Mouse (Mus musculus): ENCODE data around the gene Heg1. TPM values are rescaled to one million over a fixed set of nuclear protein-coding genes. Genes with fewer than 3 reads are reported as not detected.

The Heg1 gene
- total RNA-seq, 2 experiments from 2014 or later, result 48.0 to 56.4 TPM

- intact Hi-C loops (cut with DNase I; ENCODE audit: low total_unique reads), result no loop called here
- no peak for DNase-seq
Observed at GRCm38 (mm10) chr16:33736746-33737145, 52.6 kb downstream of the Heg1 start.

DNA sequence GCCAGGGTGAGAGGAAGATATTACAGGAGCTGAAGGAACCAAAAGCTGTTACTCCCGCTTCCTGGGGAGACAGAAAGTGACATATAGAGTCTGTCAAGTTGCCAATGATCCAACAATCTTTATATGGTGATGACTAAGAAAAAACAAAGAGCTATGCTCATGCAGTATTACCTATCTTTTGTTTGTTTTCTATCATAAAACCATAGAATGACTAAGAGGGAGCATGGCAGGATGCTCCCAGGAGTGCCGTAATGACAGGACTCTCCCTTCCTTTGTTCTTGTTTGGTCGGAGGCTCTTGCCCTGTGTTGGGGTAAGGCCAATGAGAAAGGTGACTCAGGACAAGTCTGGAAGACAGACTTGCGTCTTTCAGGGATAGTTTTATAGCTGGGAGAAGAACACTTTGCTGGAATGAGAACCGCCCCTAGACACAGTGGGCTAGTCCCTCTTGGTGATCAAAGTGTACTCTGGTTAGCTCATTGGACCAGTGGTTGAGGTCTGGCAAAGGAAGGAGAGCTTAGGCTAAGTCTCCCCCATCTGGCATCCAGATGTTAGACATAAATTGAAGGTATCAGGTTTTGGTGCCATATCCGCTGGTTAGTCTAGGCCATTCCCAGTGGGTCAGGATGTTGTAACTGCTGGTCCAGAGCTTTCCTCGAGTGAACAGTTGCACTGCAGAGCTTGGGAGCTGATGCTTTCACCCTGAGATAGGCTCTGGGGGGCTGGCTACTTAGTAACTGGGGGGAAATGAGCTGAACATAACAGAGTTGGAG lies 55.0 kb downstream of the Heg1 start:
- DNase-seq, result no peak
- intact Hi-C loops (cut with DNase I; ENCODE audit: low total_unique reads), result no loop called here

DNA sequence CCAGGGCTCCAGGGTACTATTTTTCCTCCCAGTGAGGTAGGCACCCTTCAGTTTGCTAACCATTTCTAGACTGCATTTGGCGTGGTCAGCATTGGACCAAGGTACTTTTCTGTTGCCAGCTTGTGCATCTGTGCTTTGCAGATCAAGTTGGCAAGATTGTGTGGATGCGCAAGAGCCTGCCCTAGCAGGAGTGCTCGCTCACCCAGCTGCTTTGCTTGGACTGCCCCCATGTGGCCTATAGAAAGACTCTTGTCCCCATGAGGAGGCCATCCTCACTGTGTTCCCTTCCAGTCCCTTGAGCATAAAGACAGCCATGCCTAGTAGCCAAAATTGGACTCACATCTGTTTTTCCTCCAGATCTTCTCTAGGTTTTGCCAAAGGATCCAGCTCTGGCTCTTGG lies 55.6 kb downstream of the Heg1 start:
- DNase-seq, result peak; percentile 66

DNA sequence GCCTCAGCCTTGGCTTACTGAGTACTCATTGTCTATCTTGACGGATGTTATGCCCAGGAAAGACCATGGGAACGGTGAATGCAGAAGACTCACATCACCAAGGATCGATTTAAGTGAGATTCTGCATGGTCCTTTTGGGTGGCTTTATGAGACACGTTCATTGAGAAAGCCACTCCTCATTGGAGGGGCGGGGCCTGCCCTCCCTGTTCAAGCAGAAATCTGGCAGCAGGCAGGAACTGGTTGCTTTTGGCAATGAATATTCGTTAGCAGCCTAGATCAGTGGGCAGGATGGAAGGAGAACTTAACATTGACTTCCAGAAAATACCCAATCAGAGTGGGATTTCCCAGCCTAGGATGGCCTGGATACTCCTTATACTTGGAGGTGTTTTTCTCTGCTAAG lies 56.2 kb downstream of the Heg1 start:
- intact Hi-C loops (cut with DNase I; ENCODE audit: low total_unique reads), result loop anchor here (2.0 kb wide), 2 partner anchors 180 to 436 kb away; no protein-coding TSS in a partner anchor
- no peak for DNase-seq

More for the DNA sequence above, 55.6 kb downstream of the Heg1 start:
- intact Hi-C loops (cut with DNase I; ENCODE audit: low total_unique reads), result loop anchor here (2.0 kb wide), 2 partner anchors 179 to 435 kb away; no protein-coding TSS in a partner anchor

- no peak for DNase-seq
- intact Hi-C loops (cut with DNase I; ENCODE audit: low total_unique reads), result loop anchor here (2.0 kb wide), 2 partner anchors 181 to 437 kb away; no protein-coding TSS in a partner anchor
Observed at GRCm38 (mm10) chr16:33741795-33742194, 57.6 kb downstream of the Heg1 start.

GRCm38 (mm10) chr16:33742233-33742632 lies 58.1 kb downstream of the Heg1 start:
- DNase-seq, result no peak
- intact Hi-C loops (cut with DNase I; ENCODE audit: low total_unique reads), result no loop called here

DNA sequence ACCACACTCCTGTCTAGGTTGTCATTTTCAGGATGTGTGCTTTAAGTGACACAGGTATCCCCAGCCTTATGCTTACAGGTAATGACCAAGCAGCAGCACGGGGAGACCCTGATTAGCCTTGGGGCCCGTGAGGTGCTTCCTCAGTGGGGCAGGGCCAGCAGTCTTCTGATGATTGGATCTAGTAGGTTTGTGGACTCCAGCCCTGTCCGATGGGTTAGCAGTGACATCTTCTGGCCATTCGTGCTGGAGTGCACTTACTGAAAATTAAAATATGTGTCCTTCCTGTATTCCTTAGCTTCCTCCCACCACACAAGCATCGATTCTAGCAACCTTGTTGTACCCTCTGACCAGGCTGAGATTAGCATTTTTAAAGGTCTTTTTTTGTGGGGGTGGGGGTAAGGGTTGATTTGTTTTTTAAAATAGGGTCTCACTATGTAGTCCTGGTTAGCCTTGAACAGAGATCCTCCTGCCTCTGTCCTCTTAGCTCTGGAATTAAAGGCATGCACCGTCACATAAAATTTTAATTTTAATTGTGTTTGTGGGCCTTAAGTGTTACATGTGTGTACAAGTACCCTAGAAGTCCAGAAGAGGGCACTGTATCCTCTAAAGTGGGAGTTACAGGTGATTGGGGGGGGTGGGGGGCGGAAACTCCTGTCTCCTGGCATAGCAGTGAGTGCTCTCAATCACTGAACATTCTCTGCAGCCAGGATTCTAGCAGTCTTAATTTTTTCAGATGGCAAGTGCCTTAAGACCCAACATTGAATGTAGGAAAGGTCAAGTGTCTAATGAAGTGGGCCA lies 60.7 kb downstream of the Heg1 start:
- intact Hi-C loops (cut with DNase I; ENCODE audit: low total_unique reads), result no loop called here
- DNase-seq, result no peak

GRCm38 (mm10) chr16:33745457-33745856 lies 61.3 kb downstream of the Heg1 start:
- intact Hi-C loops (cut with DNase I; ENCODE audit: low total_unique reads), result no loop called here
- DNase-seq, result no peak

DNA sequence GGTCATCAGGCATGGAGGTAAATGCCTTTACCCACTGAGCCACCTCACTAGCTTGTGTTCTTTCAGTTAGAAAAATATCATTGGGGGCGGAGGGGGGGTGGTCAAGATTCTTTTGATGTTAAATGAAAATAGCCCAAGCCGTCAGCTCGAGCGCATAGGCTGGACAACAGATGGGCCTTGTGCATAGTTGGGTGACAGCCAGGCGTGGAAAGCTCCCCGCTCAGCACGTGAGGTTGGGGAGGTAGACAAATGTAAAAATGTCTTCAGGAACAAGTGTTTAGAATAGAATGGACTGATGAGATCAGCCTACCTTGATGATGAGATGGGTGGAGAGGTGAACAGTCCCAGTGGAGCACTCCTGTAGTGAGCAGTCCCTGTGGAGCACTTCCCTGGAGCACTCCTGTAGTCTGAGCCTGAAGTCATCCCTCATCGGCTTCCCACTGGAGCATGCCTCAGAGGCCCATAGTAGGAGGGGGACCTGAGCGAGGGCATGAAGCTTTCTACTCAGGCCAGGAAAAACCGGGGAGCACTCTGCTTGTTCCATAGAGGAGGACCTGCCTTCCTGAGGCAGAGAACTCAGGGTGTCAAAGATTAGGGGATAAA lies 62.0 kb downstream of the Heg1 start:
- DNase-seq, result no peak
- intact Hi-C loops (cut with DNase I; ENCODE audit: low total_unique reads), result no loop called here

- no peak for DNase-seq
- intact Hi-C loops (cut with DNase I; ENCODE audit: low total_unique reads), result no loop called here
Observed at GRCm38 (mm10) chr16:33747346-33747954, 63.3 kb downstream of the Heg1 start.

DNA sequence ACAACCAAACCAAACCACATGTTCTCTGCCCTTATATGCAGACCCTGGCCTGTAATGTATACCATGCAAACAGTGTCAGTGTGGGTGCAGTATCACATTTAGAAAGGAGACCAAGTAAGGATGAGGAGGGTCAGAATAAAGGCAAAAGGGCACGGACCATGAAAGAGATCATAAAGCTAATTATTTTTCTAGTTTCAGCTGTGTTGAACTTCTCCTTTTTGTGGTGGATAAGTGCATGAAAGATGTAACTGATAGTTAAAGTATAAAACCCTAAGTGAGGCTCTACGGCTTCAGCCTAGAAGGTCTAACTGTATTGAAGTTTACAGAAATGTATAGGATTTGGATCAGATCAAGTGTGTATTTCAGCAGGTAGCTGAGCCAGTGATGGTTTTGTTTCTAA lies 63.8 kb downstream of the Heg1 start:
- intact Hi-C loops (cut with DNase I; ENCODE audit: low total_unique reads), result no loop called here
- DNase-seq, result no peak

DNA sequence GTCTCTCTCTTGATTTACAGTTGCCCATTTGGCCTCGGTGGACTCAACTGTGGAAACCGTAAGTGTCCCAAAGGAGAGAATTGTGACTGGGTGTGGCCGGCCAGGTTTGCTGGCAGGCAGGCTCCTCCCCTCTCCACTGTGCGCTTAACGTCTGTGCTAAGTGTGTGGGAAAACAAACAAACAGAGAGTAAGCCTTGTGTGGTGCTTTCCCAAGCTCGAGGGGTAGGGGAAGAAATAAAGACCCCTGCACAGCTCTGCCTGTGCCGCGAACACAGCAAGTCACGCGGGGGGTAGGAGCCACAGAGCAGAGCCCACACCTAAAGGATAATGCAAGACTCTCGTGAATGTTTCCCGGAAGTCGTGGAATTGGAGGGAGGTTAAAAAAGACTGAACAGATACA lies 67.0 kb downstream of the Heg1 start:
- intact Hi-C loops (cut with DNase I; ENCODE audit: low total_unique reads), result no loop called here
- DNase-seq, result no peak

DNA sequence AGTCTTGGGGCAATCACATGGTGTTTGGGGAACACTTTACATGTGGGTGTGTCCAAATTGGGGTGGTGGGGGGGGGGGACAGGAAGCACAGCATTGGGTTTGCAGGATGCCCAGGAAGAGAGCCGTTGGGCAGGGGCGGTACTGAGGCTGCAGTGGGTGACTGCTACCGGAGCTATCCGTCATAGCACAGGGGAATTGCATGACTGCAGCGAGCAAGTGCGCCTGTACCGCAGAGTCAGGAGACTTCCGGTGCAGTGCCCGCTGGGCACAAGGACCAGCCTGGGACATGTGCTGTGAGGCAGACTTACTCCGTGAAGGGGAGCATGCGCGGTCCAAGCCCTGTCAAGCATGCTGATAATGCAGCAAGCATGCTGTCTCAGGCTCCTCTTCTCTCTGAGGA lies 67.4 kb downstream of the Heg1 start:
- intact Hi-C loops (cut with DNase I; ENCODE audit: low total_unique reads), result no loop called here
- no peak for DNase-seq

DNA sequence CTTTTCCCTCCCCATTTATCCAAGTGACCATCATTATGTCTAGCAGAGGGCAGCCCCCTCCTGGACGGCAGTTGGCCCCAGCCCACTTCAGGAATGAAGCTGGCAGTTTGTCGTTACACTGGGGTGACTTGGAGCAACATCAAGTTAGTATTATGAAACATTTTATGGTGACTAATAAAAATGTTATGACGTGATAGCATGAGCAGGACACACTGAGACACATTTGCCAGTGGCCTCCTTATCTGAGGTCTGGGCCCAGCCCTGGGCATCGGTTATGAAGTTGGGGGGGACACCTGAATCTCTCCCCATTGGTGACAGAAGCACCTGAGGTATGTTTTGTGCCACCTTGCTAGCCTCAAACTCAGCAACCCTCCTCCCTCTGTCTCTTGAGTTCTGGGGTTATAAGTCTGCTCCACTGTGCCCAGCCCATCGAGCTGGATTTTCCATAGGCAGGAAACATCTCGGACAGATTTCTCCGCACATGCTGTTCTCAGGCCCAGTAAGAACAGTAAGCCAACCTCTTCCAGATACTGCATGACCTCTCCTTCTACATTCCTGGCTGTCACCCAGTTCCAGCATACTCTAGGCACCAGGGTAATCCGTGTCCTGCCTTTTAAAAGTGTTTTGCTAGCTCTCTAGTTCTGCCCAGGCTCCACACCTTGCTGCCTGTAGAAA lies 68.9 kb downstream of the Heg1 start:
- DNase-seq, result no peak
- intact Hi-C loops (cut with DNase I; ENCODE audit: low total_unique reads), result no loop called here

- intact Hi-C loops (cut with DNase I; ENCODE audit: low total_unique reads), result no loop called here
- DNase-seq, result no peak
Observed at GRCm38 (mm10) chr16:33755293-33755692, 71.1 kb downstream of the Heg1 start.

- intact Hi-C loops (cut with DNase I; ENCODE audit: low total_unique reads), result no loop called here
- no peak for DNase-seq
Observed at GRCm38 (mm10) chr16:33755961-33756360, 71.8 kb downstream of the Heg1 start.

DNA sequence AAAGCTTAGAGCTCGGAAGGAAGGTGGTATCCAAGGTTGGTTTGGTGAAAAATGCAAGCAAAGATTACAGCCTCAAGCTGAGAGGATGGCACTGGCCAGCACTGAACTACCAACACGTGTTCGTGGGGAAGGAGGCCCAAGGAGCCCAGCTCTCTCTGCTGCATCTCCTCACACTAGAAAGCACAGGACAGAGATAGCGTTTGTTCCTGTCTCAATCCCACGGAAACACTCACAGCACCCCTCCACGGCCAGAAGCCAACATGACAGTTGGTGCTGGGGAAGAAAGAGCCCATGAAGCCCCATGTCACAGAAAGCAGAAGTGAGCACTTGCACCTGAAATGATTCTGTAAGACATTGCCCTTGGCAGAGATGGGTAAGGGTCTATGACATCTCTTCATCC lies 72.2 kb downstream of the Heg1 start:
- intact Hi-C loops (cut with DNase I; ENCODE audit: low total_unique reads), result no loop called here
- no peak for DNase-seq

GRCm38 (mm10) chr16:33759207-33759606 lies 75.0 kb downstream of the Heg1 start:
- intact Hi-C loops (cut with DNase I; ENCODE audit: low total_unique reads), result no loop called here
- DNase-seq, result no peak

DNA sequence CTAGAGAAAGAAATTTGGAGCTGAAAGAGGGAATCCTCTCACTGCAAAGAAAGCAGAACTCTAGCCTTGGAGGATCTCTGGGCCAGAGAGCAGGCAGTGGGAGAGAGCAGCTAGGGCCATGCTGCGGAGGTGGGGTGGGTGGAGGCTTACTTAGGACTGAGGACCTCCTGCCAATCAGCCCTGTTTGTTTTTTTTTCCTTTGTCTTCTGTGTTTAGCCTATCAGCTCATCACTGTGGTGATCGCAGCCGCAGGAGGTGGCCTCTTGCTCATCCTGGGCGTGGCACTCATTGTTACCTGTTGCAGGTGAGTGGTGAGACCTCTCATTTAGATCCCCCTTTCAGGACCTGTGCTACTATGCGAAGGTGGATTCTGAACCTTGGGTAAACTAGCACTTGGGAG lies 76.4 kb downstream of the Heg1 start:
- intact Hi-C loops (cut with DNase I; ENCODE audit: low total_unique reads), result no loop called here
- DNase-seq, result no peak
